Mouse (Mus musculus) 3134 (cell line): Measurements from ENCODE around the gene Card11.

Experiments used
- DNase-seq: peaks from one replicate; pipeline ENCODE4 v3.0.0-alpha.2; 2011; ENCODE audit warnings: low spot score; ENCODE audit not compliant: insufficient read length; ENCODE audit errors: extremely low read depth

Card11 gene

DNA sequence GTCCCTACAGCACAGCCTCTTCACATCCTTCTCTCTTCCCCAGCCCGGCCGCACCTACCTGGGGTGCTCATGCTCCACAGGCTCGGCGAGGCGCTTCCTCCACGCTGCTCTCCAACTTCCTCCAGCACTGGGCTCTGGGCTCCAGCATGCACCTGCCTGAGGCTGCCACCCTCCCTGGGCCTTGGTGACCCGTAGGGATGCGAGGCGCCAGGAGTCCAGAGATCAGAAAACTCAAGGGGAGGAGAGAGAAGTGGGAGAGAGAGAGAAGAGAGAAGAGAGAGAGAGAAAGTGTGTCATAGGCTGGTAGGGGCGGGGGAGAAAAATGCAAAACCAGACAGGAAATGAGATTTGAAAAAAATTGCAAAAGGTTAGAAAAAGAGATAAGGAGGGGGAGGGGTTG is at the start of gene Card11:
Gene Card11 (minus strand): TSS at position 234 of the 400 bp plus-strand sequence.
- DNase-seq = no peak

DNA sequence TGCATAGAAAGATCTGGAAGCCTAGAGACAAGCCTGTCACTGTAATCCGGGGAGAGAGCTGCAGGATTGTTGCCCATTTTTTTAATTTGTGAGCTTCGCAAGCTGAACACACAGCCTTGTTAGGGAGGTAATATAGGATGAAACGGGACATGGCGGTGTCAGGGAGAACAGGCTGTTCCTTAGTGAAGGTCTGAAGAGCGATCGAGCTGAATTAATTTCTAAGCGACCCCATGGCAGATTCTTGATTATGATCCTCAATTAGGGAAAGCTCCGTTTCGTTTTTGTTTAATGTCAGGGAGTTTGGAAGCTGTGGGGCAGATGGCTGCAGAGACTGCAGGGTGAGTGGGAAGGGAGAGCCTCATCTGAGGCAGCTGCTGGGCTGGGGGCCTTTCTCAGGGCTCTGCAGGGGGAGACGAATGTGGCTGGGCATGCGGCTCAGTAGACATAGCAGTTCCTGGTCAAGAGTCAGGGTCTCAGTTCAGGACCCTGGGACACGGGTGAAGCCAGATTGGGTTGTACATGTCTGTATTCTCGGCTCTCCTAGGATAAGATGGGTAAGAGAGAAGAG is 47.4 kb upstream of the Card11 start:
- no peak for DNase-seq

DNA sequence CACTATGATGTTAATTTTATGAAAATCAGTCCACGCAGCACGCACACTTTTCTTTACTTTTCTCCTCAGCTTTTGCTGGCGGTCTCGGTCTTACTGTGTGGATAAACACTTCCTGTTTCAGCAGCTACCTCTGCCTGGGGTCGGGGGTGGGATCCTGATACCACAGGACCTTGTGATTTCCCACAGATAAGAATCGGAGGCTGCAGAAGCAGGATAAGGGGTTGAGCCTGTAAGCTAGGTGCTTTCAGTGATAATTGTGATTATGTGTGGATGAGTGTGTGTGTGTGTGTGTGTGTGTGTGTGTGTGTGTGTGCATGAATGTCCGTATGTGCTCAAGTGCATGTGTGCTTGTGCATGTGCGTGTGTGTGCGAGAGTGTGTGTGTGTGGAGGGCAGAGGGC is 44.6 kb upstream of the Card11 start:
- no peak for DNase-seq

DNA sequence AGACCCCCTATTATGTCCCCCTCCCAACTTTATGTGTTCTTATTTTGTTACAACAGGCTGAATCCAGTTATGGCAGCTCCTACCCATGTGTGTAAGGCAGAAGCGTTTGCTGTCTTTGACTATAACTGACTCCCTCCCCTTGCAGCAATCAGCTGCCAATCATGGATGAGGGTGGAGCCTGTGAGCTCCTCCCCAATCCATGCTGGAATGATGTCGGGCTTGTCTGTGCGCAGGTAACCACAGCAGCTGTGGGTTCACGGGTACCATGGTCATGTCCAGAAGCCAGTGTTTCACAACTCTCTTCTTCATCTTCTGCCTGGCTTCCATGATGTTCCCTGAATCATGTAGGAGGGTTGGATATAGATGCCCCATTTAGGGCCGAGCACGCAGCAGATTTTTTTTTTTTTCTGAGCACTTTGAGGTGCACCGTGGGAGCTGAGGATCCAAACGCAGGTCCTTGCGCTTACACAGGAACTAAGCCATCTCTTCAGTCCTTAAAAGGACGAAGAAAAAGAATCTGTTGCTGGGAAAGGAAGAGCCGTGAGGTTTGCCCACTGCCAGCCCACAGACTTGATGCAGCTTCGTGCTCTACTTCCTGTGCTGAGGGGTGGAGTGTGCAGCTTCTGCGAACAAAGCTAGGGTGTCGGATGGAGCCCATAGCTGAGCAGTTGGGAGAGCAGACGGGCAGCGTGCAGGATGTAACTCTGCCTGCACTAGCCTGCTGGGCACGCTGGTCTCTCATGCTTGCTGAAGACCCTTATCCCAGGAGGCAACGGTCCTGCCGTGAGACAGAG is 43.5 kb upstream of the Card11 start:
- DNase-seq = no peak

DNA sequence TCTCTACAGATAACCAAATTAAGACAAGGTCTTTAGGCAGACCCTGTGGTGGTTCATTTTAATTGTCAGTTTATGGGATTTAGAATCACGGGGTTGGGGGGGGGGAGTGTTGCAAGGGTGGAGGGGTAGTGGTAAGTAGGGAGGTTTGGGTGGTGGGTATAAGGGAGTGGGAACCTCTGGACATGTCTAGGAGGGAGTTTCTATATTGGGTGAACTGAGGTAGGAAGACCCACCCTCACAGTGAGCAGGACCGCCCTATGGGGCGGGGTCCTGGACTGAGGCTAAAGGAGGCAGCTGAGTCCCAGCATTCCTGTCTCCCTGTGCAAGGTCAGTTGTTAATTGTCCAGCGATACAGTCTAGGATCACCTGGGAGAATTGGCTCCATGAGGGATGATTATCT is 42.0 kb upstream of the Card11 start:
- DNase-seq = no peak

DNA sequence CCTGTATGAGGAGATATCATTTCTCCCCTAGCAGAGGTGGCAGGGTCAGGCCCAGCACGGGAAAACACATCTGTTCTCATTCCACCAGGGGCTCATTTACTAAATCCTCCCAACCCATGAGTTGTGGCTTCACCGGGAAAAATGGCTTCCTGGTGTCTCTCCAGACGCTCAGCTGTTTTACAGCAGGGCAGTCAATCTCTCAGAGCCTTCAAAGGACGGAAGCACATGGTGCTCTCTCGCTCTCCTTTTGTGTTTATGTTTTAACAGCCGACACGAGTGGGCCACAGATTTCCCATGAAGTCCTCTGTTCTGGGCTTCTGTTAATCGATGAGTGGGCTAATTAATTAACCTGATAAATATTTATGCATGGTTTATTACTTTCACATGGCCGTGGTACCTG is 40.5 kb upstream of the Card11 start:
- no peak for DNase-seq

DNA sequence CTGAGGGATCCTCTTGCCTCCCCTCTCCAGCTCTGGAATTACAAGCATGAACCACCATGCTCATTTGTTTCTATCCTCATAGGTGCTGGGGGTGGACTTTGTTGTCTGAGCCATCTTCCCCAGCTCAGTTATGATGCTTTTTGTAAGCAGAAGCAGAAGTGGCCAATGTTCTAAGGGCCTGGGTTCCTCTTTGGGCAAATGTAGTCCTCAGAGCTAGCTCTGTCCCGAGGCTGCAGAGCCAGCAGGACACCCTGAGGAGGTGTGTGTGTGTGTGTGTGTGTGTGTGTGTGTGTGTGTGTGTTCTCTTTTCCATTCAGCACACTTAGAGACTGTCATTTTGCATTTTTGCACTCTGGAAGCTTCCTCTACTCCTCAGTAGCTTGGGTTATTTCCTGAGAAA is 38.0 kb upstream of the Card11 start:
- DNase-seq = no peak

DNA sequence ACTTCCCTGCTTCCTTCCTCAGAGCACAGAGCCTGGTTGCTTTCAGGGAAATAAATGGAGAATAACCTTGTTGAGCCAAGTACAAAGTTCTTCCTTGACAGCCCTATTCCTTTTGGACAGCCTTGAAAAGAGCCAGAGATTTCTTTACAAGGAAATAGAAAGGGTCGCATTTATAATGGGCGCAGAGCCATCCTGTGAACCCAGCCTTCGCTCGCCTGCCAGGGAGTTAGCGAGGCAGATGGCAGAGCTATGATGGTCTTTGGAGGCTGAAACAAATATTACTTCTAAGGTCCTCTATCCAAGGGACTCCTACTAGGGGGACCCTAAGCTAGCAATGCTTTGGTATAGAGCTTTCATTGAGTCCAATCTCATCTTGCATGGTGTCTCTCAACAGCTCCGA is 35.0 kb upstream of the Card11 start:
- DNase-seq = no peak

DNA sequence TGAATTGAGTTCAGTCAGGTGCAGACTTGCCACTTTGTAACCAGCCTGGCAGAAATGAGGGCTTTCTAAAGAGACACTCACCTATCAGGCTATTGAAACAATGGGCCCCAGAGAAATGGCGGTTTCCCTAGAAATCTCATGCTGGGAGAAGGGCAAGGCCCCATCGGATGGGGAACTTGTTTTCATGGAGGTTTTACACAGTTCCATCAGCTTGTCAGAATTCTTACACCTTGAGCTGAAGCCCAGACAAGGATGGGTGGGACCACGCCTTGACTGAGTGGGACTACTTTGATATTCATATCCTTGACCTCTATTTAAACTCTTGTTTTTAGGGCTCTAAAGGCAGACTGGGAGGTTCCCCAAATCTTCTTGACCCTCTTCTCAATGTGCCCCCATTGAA is 33.9 kb upstream of the Card11 start:
- DNase-seq = no peak

DNA sequence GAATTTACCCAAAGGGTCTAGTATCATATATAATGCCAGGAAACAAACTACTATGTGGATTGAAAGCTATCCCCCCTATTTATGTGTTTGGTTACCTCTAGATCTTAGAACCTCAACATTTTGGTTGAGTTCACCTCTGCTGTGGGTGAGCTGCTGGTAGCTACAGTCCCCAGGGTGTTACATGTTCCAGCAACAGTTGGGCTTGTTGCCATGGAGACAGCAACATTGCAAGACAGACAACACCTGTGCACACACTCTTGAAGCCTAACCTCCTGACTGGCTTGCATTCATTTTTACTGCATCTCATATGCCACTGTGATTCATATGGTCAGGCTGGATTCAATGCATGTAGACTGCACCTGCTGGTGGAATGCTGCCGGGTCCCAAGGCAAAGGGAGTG is 32.6 kb upstream of the Card11 start:
- DNase-seq = no peak

DNA sequence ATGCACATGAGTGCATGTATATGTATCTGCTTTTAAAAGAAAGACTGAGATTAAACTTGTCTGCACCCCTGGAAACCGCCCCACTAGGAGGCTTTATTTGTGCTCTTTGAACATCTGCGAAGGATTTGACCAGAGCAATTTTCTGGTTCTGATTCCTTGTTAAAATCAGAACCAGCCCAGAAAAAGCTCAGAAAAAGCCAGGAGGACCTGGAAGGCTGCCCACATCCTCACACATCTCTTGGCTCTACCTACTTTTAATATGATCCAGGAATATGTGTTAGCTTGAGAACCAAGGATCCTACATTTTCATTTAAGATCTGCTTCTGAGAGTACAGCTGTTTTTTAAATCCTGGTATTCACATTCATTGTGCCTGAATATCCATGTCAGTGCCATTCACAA is 29.0 kb upstream of the Card11 start:
- no peak for DNase-seq

DNA sequence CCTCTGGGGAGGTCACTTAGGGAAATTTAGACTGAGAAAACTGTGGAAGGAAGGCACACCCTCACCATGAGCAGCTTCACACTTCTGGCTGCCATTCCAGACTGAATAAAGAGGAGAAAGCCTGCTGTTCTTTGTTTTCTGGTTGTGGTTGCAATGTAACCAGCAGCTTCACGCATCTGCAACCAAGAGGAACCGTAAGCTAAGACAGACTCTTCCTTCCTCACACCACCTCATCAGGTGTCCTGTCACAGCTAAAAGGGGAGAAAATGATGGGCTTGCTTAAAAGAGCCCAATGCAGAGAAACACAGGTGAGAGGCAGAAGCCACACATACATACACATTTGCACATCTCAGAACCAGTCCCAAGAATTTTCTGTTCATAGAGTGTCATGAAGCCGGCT is 25.3 kb upstream of the Card11 start:
- DNase-seq = no peak

DNA sequence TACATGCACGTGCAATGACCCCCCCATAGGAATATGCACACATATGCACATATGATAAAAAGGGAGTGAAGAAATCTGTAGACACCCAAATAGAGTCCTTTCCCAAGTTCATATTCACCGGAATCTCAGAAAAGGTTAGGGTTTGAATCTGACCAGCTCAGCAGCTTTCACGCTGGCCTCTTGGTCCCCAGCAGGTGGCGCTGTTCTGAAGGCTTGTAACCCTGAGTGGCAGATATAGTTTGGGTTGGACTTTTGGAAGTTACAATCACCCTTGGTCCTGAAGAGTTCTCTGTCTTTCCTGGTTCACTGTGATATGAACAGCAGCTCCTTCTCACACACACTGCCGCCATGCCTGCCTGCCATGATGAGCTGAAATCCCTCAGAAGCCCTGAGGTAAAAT is 24.1 kb upstream of the Card11 start:
- DNase-seq = no peak

DNA sequence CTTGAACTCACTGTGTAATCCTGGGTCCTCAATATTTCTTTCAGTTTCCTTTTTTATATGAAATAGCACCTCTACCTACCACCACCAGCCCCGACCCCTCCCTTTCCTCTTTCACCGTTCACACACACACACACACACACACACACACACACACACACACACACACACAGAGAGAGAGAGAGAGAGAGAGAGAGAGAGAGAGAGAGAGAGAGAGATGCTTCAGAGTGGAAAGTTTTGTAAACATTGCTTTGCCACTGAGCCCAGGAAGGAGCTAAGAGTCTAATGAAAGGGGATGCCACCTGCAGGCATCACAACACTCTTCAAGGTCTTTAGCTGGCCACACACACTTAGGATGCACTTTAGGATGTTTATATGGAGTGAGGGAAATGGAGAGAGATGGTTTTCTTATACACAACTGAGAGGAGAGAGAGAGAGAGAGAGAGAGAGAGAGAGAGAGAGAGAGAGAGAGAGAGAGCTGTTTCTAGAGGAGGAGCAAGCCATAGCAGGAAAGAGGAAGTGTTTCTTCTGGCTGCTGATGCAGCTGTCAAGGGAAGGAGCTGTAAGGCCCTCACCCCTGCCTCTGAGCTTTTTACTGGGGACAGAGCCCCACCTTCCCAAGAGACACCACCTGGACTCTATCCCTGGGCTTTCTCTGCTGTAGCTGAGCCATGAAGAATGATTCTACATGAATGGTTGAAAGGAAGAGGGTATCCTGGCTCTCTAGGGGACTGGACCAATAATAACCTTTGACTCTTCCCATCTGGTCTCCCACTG is 17.7 kb upstream of the Card11 start:
- no peak for DNase-seq

DNA sequence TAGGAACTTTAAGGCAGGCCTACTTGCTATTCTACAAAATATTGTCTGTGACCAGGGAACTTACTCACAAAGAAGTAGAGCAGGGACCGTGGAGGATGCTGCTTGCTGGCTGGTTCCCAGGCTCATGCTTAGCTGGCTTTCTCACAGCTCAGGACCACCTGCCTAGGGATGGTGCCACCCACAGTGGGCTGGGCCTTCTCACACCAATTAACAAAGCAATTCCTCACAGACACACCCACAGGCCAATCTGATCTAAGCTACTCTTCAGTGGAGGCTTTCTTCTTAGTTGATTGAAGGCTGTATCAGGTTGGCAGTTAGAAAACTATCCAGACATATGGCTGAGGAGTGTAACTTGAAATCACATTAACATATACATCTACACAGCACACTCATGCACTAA is 15.7 kb upstream of the Card11 start:
- no peak for DNase-seq

DNA sequence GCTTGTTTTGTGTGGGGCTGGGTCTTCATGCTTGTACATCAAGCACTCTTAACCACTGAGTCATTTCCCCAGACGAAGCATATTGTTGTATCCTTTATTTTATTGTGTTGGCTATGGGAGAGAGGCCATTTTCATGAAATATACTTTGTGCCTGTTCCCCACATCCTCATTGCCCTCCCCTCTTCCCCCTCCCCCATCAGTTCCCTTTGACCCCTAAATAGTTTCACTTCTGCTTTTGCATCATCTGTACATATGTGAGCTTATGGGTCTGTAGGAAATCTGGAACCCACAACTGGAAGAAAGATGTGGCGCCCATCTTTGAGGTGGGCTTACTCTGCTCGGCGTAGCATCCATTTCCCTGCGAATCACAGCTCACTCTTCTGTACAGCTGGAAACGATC is 13.8 kb upstream of the Card11 start:
- no peak for DNase-seq

DNA sequence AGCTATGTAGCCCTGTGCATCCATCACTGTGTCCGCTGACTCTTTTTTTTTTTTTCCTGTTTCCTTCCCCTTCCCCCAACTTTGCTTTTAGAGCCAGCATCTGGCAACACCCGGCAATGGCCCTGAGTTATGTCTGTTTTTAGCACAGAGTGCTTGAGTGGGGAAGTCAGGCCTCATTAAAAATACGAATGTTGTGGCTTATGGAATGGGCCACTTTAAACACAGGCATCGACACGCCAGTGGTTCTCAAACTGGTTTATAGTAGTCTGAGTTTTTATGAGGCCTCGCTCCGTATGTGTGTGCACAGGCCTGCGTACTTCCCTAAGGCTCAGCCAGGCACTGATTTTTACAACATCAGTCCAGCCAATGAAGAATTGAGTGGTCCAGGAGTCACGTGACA is 13.1 kb upstream of the Card11 start:
- DNase-seq = no peak

DNA sequence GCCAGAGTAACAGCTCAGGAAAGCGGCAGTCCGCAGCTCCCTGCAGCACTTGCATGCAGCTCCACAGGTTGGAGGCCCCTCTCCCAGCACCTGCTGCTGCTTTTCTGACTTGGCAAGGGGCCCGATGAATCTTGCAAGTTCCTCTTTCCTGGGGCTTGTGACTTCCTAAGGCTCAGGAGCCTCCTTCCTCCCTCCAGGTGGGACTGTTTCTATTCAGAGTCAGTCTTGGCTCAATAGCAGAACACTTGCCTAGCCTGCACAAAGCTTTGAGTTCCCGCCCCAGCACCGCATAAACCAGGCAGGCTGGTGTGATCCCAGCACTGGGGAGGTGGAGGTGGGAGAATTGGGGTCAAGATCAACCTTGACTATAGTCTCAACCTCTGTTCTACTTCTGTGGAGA is 5.1 kb upstream of the Card11 start:
- DNase-seq = no peak

DNA sequence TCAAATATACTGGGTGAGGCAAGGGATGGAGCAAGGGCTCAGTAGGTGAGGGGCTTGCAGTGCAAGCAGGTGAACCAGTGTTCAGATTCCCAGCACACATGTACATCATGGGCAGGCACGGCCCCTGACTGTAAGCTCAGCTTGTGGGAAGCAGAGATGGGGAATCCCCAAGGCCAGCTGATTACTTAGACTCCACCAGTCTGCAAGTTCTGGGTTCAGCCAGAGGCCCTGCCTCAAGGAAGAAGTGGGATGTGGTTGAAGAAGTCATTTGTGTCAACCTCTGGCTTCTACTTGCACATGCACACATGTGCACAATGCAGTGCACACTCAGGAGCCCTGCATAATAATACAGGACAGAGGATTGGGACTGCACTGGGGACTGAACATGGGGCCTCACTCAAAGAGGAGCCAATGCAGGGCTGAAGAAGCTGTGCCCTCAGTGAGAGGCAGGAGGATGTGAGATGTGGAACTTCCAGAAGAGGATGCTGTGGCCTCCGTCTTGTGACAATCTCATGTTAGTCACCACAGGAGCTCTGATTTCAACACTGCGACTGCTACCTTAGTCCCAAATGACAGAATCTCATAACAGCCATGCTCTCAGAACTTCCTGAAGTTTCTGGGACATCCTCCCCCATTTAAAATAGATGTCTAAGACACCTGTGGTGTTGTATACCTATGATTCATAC is 3.8 kb upstream of the Card11 start:
- no peak for DNase-seq

DNA sequence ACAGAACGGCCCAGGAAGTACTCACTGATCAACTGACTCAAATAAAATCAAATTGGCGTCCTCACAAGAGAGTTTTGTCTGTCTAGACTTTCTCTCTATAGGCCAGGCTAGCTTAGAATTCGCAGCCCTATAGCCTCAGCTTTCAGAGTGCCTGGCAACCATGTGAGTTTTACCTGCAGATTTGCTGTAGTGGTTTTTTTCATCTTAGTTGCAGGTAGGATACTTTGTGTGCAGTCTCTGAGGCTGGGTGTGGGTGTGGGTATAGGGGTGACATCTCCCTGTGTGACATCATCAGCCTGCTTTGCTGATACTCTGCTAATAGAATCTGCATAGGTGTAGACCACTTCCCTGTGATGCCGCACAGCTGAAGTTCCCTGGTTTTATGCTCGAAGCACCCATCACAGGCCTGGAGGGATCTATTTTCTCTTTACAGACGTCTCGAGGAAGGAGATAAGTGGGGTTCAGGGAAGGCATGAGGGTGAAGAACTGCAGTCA is 1.2 kb downstream of the Card11 start:
- no peak for DNase-seq

DNA sequence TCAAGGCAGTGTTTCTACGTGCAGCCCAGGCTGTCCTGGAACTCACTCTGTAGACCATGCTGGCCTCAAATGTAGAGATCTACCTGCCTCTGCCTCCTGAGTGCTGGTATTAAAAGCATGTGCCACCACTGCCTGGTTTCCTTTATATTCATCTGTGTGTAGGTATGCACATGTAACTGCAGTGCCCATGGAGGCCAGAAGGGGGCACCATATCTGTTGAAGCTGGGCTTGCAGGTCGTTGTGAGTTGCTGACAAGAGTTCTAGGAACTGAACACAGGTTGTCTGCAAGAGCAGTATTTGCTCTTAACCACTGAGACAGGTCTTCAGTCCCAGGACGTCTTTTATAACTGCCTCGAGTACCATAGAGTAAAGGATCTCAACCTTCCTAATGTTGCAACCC is 2.6 kb downstream of the Card11 start:
- DNase-seq = no peak
